Mouse (Mus musculus) kidney, adult 2 months (tissue): ENCODE results near the gene Nipsnap3b. TPM values are rescaled to one million over a fixed set of nuclear protein-coding genes. Genes with fewer than 3 reads are reported as not detected.

ENCODE experiments used
- DNase-seq: peaks from one replicate; pipeline ENCODE4 v3.0.0; 2021
- H3K27ac ChIP-seq: fragments of 200-500 bp; 2 replicates; pipeline ENCODE4 v1.5.1; 2012; ENCODE audit warnings: low read depth, low read length, control low read depth, inconsistent platforms; ENCODE audit not compliant: insufficient read depth
- H3K27me3 ChIP-seq: fragments of 200-500 bp; replicated peaks from 2 replicates; pipeline ENCODE4 v1.6.1; 2012; ENCODE audit warnings: mild to moderate bottlenecking, moderate library complexity, low read length, inconsistent platforms; ENCODE audit not compliant: control insufficient read depth, insufficient read depth
- H3K36me3 ChIP-seq: fragments of 200-500 bp; 2 replicates; pipeline ENCODE4 v1.6.1; 2012; ENCODE audit warnings: mild to moderate bottlenecking, moderate library complexity, low read length, inconsistent platforms; ENCODE audit not compliant: control insufficient read depth, insufficient read depth
- H3K4me1 ChIP-seq: fragments of 200-500 bp; 2 replicates; pipeline ENCODE4 v1.6.1; 2011; ENCODE audit warnings: low read length; ENCODE audit not compliant: control insufficient read depth, insufficient read depth
- H3K4me3 ChIP-seq: fragments of 200-500 bp; 2 replicates; pipeline ENCODE4 v1.5.1; 2011; ENCODE audit warnings: mild to moderate bottlenecking, low read depth, low read length, control low read depth; ENCODE audit not compliant: insufficient read depth
- CTCF ChIP-seq: fragments of 200-500 bp; conservative IDR thresholded peaks from 2 replicates; pipeline ENCODE4 v1.5.1; 2011; ENCODE audit warnings: low read depth, mild to moderate bottlenecking, control low read depth, low read length, moderate library complexity, mixed read lengths; ENCODE audit not compliant: insufficient read depth, insufficient read length
- POLR2A ChIP-seq: fragments of 200-500 bp; IDR thresholded peaks from one replicate; pipeline ENCODE4 v1.6.1; 2011; ENCODE audit warnings: low read depth, low read length, control low read depth
- WGBS: fragments of 180-500 bp; shearing (Covaris S2); methylation state at CpG from one replicate; pipeline ENCODE4 v1.1.7; 2018; 5-methylcytosine and 5-hydroxymethylcytosine counted together
- polyA plus RNA-seq: library from polyadenylated mRNA; depleted of rRNA; stranded (reverse); fragments of >200 nt; gene quantifications from 2 replicates; pipeline ENCODE4 v1.2.3, GENCODE M21; 2012; rRNA removed

The Nipsnap3b gene
- polyA plus RNA-seq, 1 experiment = 24.9 TPM

DNA sequence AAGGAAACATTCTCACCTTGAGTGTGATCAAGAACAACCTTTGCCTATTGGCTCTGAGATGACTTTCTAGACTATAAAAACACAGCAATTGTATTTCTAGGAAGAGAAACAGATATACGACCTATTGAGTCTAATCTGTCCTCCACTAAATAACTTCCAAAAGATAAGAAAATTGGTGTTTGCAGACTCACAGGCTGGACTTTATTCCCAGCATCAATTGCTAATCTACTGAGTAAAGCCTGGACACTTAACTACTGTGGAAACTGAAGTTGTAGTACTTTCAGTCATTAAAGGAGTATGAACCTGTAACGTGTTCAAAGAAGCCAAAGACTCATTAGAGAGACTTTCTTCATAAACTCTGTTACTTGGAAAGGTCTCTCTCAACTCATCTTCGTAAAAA, 16.1 kb downstream of the Nipsnap3b start:
- WGBS = 84% methylated on average over 3 of the region's 3 CpGs
- TF ChIP-seq POLR2A = no peak
- TF ChIP-seq CTCF = no peak
- Histone ChIP-seq H3K4me1 (no peaks in the 10 kb centered on the region), H3K4me3 (no peak overlapping the region), H3K27me3 (no peaks in the 10 kb centered on the region; the same call in 1 of the 2 replicates), H3K36me3 (peaks cover under 1% of the 10 kb centered on the region), H3K27ac (no peak overlapping the region)
- DNase-seq = no peak

GRCm38 (mm10) chr4:53030326-53030948, 18.8 kb downstream of the Nipsnap3b start:
- TF ChIP-seq CTCF = 0 out of 2 replicates have a peak, but pooled peaks have one; percentile 29
- no peak for TF ChIP-seq POLR2A
- Histone ChIP-seq H3K4me1 (no peaks in the 10 kb centered on the region), H3K27ac (no peak overlapping the region), H3K36me3 (peaks cover 6% of the 10 kb centered on the region), H3K4me3 (no peak overlapping the region), H3K27me3 (no peaks in the 10 kb centered on the region; the same call in 1 of the 2 replicates)
- DNase-seq = peak; percentile 13
- WGBS = 51% methylated on average over 8 of the region's 8 CpGs

DNA sequence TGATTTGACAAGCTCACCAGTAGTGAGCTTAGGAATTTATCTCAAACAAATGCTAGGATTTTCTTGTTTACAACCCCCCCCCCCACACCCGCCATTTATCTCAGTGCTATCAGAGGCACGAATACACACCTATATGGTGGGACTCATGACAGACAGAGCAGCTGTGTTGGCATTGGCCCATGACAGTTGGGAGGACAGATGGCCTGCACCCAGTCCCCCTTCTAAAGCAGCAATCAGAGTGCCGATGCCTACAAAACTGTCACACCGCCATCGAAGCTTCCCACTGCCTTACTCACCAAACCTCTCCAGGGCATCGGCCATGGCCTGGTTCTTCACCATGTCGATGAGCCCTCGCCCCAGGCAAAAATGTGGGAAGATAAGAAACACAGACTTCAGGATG, 32.1 kb downstream of the Nipsnap3b start:
- Histone ChIP-seq H3K4me1 (no peaks in the 10 kb centered on the region), H3K36me3 (peaks cover 4% of the 10 kb centered on the region), H3K27me3 (no peaks in the 10 kb centered on the region), H3K4me3 (no peak overlapping the region), H3K27ac (no peak overlapping the region)
- DNase-seq = no peak
- no peak for TF ChIP-seq POLR2A
- TF ChIP-seq CTCF = no peak
- WGBS = 95% methylated on average over 8 of the region's 8 CpGs

GRCm38 (mm10) chr4:53045807-53046206, 34.1 kb downstream of the Nipsnap3b start:
- Histone ChIP-seq H3K4me3 (no peak overlapping the region), H3K4me1 (no peaks in the 10 kb centered on the region), H3K27ac (no peak overlapping the region), H3K27me3 (no peaks in the 10 kb centered on the region), H3K36me3 (peaks cover 4% of the 10 kb centered on the region; the same call in 1 of the 2 replicates)
- no peak for TF ChIP-seq CTCF
- TF ChIP-seq POLR2A = no peak
- 86% methylated on average over 7 of the region's 7 CpGs for WGBS
- DNase-seq = no peak

DNA sequence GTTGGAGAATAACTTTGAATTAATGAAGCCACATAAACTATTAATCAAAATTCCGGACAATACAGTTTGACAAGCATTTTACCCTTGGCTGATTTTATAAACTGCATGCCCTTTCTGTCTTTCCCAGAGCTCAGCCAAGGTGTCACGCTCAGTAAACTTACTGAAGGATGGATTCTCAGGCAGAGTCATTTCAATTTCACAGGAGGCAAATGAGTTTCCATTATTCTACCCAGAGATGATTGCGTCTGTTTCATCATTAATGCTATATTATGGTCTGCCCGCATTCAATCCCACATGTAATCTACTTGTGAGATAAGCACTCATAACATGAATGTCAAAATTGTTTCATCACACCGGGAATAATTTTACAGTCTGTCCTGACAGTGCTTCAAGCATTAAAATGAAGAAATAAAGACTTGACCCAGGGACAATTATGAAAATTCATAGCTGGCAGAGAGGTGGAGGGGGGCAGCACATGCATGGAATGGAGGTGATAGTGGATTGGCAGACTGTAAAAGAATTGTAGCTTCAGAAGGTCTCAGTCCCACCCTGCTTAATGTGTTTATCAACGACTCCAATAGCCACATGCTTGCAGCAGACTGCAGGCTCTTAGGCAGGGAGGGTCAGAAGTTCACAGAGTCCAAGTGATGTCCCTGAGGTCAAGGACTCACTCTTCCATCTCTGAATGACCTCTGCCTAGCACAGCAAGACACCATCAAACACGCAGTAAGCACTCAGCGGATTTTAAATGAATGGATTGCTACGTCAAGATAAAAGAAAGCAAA, 34.8 kb downstream of the Nipsnap3b start:
- Histone ChIP-seq H3K4me1 (no peaks in the 10 kb centered on the region), H3K27ac (no peak overlapping the region), H3K27me3 (no peaks in the 10 kb centered on the region), H3K36me3 (peaks cover 4% of the 10 kb centered on the region; the same call in 1 of the 2 replicates), H3K4me3 (no peak overlapping the region)
- TF ChIP-seq POLR2A = no peak
- TF ChIP-seq CTCF = no peak
- no peak for DNase-seq
- WGBS = 60% methylated on average over 9 of the region's 9 CpGs

- peaks cover 26% of the 10 kb centered on the region for H3K36me3 ChIP-seq
- no peaks in the 10 kb centered on the region for H3K4me1 ChIP-seq
- H3K27me3 ChIP-seq = no peaks in the 10 kb centered on the region
- TF ChIP-seq CTCF = no peak
- no peak for TF ChIP-seq POLR2A
- 93% methylated on average over 7 of the region's 7 CpGs for WGBS
- DNase-seq = no peak
- H3K27ac ChIP-seq = no peak overlapping the region
- H3K4me3 ChIP-seq = no peak overlapping the region
Measured at GRCm38 (mm10) chr4:53062301-53063008, 50.8 kb downstream of the Nipsnap3b start.

Other genes starting within 250 kb of the Nipsnap3b start
- gene Olfr275, start 197.3 kb upstream of the Nipsnap3b start, polyA plus RNA-seq = not detected in 2 replicates
- not detected in 2 replicates for gene Olfr273, start 152.6 kb upstream of the Nipsnap3b start, polyA plus RNA-seq
- gene Olfr272, start 92.7 kb upstream of the Nipsnap3b start, polyA plus RNA-seq = not detected in 2 replicates
- gene Olfr270, start 47.3 kb upstream of the Nipsnap3b start, polyA plus RNA-seq = not detected in 2 replicates
- not detected in 2 replicates for gene Nipsnap3a, start 22.6 kb upstream of the Nipsnap3b start, polyA plus RNA-seq
- 8.9 and 9.3 TPM in 2 replicates for gene Abca1, start 148.0 kb downstream of the Nipsnap3b start, polyA plus RNA-seq